Mouse (Mus musculus) forebrain, embryonic 12.5 days (tissue): ENCODE measurements at regions not wholly inside any gene's neighbourhood (a gene's known extent, or its start where the extent isn't known, plus 50 kb on each side); places are given as distances from the start of the nearest gene placed in this dataset.

Source experiments
- ATAC-seq: fragments of 200-750 bp; cut with Nextera tagmentation; 2 replicates; pipeline ENCODE4 v1.8.0; 2017; ENCODE audit warnings: moderate TSS enrichment; ENCODE audit not compliant: low FRiP score
- H3K27ac ChIP-seq: fragments of 300-500 bp; sonication (generic); 2 replicates; pipeline ENCODE4 v1.5.1; 2016; ENCODE audit warnings: mild to moderate bottlenecking
- H3K27me3 ChIP-seq: fragments of 300-500 bp; sonication (generic); 2 replicates; pipeline ENCODE4 v1.6.1; 2016; ENCODE audit warnings: mild to moderate bottlenecking
- H3K36me3 ChIP-seq: fragments of 300-500 bp; sonication (generic); replicated peaks from 2 replicates; pipeline ENCODE4 v1.6.1; 2016; ENCODE audit warnings: mild to moderate bottlenecking
- H3K4me1 ChIP-seq: fragments of 300-500 bp; sonication (generic); 2 replicates; pipeline ENCODE4 v1.6.1; 2016
- H3K4me2 ChIP-seq: fragments of 300-500 bp; sonication (generic); 2 replicates; pipeline ENCODE4 v1.6.1; 2016; ENCODE audit warnings: mild to moderate bottlenecking, moderate library complexity
- H3K4me3 ChIP-seq: fragments of 300-500 bp; sonication (generic); replicated peaks from 2 replicates; pipeline ENCODE4 v1.5.1; 2016; ENCODE audit warnings: mild to moderate bottlenecking
- H3K9ac ChIP-seq: fragments of 300-500 bp; sonication (generic); 2 replicates; pipeline ENCODE4 v1.6.1; 2016; ENCODE audit warnings: mild to moderate bottlenecking
- H3K9me3 ChIP-seq: fragments of 300-500 bp; sonication (generic); 2 replicates; pipeline ENCODE4 v1.6.1; 2016
- WGBS: fragments of 180-500 bp; shearing (Covaris S2); methylation state at CpG from one replicate; pipeline ENCODE4 v1.1.7; 2016; 5-methylcytosine and 5-hydroxymethylcytosine counted together

DNA sequence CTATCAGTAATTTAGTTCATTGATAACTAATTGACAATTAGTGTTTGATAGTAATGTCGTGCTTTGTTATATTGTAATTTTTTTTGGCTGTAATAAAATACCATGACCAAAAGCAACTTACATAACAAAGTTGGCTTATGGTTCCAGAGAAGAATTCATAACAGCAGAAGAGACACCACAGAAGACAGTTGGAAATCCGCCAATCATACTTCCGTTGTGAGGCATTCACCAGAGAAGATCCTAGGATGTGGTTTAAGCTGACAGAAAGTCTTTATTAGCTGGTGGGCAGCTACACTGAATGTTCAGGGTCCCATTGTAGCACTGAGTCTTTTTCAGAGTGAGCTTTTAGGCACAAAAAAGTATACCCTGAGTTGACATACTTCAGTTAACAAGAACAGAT is 109.9 kb downstream of the Sec23a start:
- H3K27ac ChIP-seq = no peak overlapping the region
- no peaks in the 10 kb centered on the region for H3K9me3 ChIP-seq
- no peaks in the 10 kb centered on the region for H3K36me3 ChIP-seq
- H3K4me3 ChIP-seq = no peak overlapping the region
- H3K4me2 ChIP-seq = no peak overlapping the region
- 89% methylated on average over 3 of the region's 3 CpGs for WGBS
- no peak for ATAC-seq
- H3K9ac ChIP-seq = no peak overlapping the region
- H3K27me3 ChIP-seq = no peaks in the 10 kb centered on the region
- H3K4me1 ChIP-seq = no peaks in the 10 kb centered on the region

- Histone ChIP-seq H3K4me2 (no peak overlapping the region), H3K36me3 (no peaks in the 10 kb centered on the region), H3K4me3 (no peak overlapping the region), H3K27me3 (no peaks in the 10 kb centered on the region), H3K27ac (no peak overlapping the region), H3K9ac (no peak overlapping the region), H3K9me3 (no peaks in the 10 kb centered on the region), H3K4me1 (peaks cover 3% of the 10 kb centered on the region; the same call in 1 of the 2 replicates)
- 85% methylated on average over 2 of the region's 2 CpGs for whole genome bisulfite sequencing
- ATAC-seq = no peak
Observed at GRCm38 (mm10) chr12:58875808-58876207, 136.0 kb downstream of the Sec23a start.

GRCm38 (mm10) chr12:58872465-58872864 is 139.4 kb downstream of the Sec23a start:
- Histone ChIP-seq H3K9ac (no peak overlapping the region), H3K4me2 (no peak overlapping the region), H3K27me3 (no peaks in the 10 kb centered on the region), H3K4me1 (peaks cover 3% of the 10 kb centered on the region; the same call in 1 of the 2 replicates), H3K27ac (no peak overlapping the region), H3K9me3 (no peaks in the 10 kb centered on the region), H3K4me3 (no peak overlapping the region), H3K36me3 (no peaks in the 10 kb centered on the region)
- no peak for ATAC-seq

- H3K27me3 ChIP-seq = no peaks in the 10 kb centered on the region
- H3K27ac ChIP-seq = no peak overlapping the region
- no peaks in the 10 kb centered on the region for H3K36me3 ChIP-seq
- no peaks in the 10 kb centered on the region for H3K4me1 ChIP-seq
- no peak overlapping the region for H3K4me2 ChIP-seq
- no peaks in the 10 kb centered on the region for H3K9me3 ChIP-seq
- no peak overlapping the region for H3K9ac ChIP-seq
- ATAC-seq = no peak
- WGBS = 76% methylated on average over 2 of the region's 2 CpGs
- H3K4me3 ChIP-seq = no peak overlapping the region
Observed at GRCm38 (mm10) chr12:58856498-58856897, 155.3 kb downstream of the Sec23a start.

GRCm38 (mm10) chr12:58851677-58852385 is 160.0 kb downstream of the Sec23a start:
- 78% methylated on average over 6 of the region's 6 CpGs for WGBS
- H3K27me3 ChIP-seq = no peaks in the 10 kb centered on the region
- no peaks in the 10 kb centered on the region for H3K9me3 ChIP-seq
- H3K4me1 ChIP-seq = no peaks in the 10 kb centered on the region
- no peaks in the 10 kb centered on the region for H3K36me3 ChIP-seq
- no peak overlapping the region for H3K4me2 ChIP-seq
- no peak overlapping the region for H3K9ac ChIP-seq
- ATAC-seq = no peak
- no peak overlapping the region for H3K27ac ChIP-seq
- no peak overlapping the region for H3K4me3 ChIP-seq

DNA sequence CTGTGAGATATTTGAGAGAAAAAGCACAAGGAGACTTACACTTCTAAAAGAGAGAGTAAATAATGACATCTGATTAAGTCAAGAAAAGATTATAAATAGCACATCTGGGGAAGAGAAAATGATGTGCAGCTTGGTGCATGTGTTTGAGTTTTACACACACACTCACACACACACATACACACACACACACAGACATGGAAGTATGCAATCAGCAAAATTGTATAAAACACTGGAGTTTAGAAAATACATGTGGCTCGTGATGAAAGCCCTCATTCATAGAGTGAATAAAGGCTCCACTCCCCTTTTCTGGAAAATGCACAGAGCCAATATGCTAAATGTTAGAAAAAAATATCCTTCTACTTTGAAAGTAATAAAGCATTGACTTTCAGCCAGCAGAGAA is 182.2 kb downstream of the Sec23a start:
- H3K4me2 ChIP-seq = no peak overlapping the region
- WGBS = 66% methylated on average over 1 of the region's 1 CpGs
- H3K4me1 ChIP-seq = no peaks in the 10 kb centered on the region
- no peak overlapping the region for H3K9ac ChIP-seq
- H3K27me3 ChIP-seq = no peaks in the 10 kb centered on the region
- no peak overlapping the region for H3K27ac ChIP-seq
- H3K36me3 ChIP-seq = no peaks in the 10 kb centered on the region
- no peak for ATAC-seq
- no peaks in the 10 kb centered on the region for H3K9me3 ChIP-seq
- H3K4me3 ChIP-seq = no peak overlapping the region

- Histone ChIP-seq H3K9ac (no peak overlapping the region), H3K27me3 (no peaks in the 10 kb centered on the region), H3K4me1 (no peaks in the 10 kb centered on the region), H3K36me3 (no peaks in the 10 kb centered on the region), H3K9me3 (no peaks in the 10 kb centered on the region), H3K4me2 (no peak overlapping the region), H3K4me3 (no peak overlapping the region), H3K27ac (no peak overlapping the region)
- ATAC-seq = no peak
Observed at GRCm38 (mm10) chr12:58827864-58828263, 184.0 kb downstream of the Sec23a start.

GRCm38 (mm10) chr12:58825139-58825921 is 186.5 kb downstream of the Sec23a start:
- Histone ChIP-seq H3K27me3 (no peaks in the 10 kb centered on the region), H3K36me3 (no peaks in the 10 kb centered on the region)

GRCm38 (mm10) chr12:58822971-58823370 is 188.8 kb downstream of the Sec23a start:
- H3K9ac ChIP-seq = no peak overlapping the region
- no peak overlapping the region for H3K27ac ChIP-seq
- H3K9me3 ChIP-seq = no peaks in the 10 kb centered on the region
- H3K4me3 ChIP-seq = no peak overlapping the region
- ATAC-seq = no peak
- no peaks in the 10 kb centered on the region for H3K4me1 ChIP-seq
- no peak overlapping the region for H3K4me2 ChIP-seq
- H3K36me3 ChIP-seq = no peaks in the 10 kb centered on the region
- 85% methylated on average over 3 of the region's 3 CpGs for WGBS
- no peaks in the 10 kb centered on the region for H3K27me3 ChIP-seq

More at GRCm38 (mm10) chr12:58825139-58825921, 186.5 kb downstream of the Sec23a start:
- Histone ChIP-seq H3K4me1 (no peaks in the 10 kb centered on the region), H3K9me3 (no peaks in the 10 kb centered on the region), H3K4me3 (no peak overlapping the region), H3K9ac (no peak overlapping the region), H3K27ac (no peak overlapping the region), H3K4me2 (no peak overlapping the region)
- no peak for ATAC-seq
- 87% methylated on average over 7 of the region's 7 CpGs for WGBS

DNA sequence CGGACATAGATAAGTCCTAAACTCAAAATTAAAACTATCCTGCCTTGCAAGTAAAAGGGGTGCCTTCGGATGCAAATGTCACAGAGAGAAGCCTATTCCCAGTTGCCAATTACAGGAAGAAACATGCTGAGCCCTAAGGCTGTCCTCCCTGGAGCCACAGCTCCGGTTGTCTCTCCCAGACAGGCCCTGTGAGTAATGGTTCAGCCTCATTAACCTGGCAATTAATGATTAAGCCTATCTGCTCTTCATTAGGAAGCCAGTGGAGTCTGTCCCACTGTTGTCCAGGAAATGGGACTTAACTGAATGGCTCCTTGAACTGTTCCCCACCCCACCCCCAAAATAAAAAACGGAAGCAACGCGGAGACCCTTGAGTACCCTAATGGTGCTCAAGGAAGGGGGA is 207.7 kb downstream of the Sec23a start:
- no peak overlapping the region for H3K27ac ChIP-seq
- 48% methylated on average over 6 of the region's 6 CpGs for WGBS
- H3K36me3 ChIP-seq = no peaks in the 10 kb centered on the region
- ATAC-seq = peak; percentile 78; the same call in 1 of the 2 replicates
- no peak overlapping the region for H3K9ac ChIP-seq
- no peaks in the 10 kb centered on the region for H3K9me3 ChIP-seq
- H3K4me2 ChIP-seq = no peak overlapping the region
- no peaks in the 10 kb centered on the region for H3K4me1 ChIP-seq
- H3K4me3 ChIP-seq = no peak overlapping the region
- no peaks in the 10 kb centered on the region for H3K27me3 ChIP-seq

- ATAC-seq = peak; percentile 90
- H3K4me3 ChIP-seq = no peak overlapping the region
Observed at GRCm38 (mm10) chr12:58802410-58802809, 209.4 kb downstream of the Sec23a start.

More at GRCm38 (mm10) chr12:58802410-58802809, 209.4 kb downstream of the Sec23a start:
- no peaks in the 10 kb centered on the region for H3K4me1 ChIP-seq
- 44% methylated on average over 4 of the region's 4 CpGs for WGBS
- no peak overlapping the region for H3K4me2 ChIP-seq
- H3K27me3 ChIP-seq = no peaks in the 10 kb centered on the region
- H3K9ac ChIP-seq = no peak overlapping the region
- no peaks in the 10 kb centered on the region for H3K36me3 ChIP-seq
- H3K27ac ChIP-seq = no peak overlapping the region
- H3K9me3 ChIP-seq = no peaks in the 10 kb centered on the region
